Comparison of ENCODE assay signal across 9 mouse cellular contexts in genomic region chr2:122667856-122668255, GRCm38 (mm10). TPM values are rescaled to one million over a fixed set of nuclear protein-coding genes. Genes with fewer than 3 reads are reported as not detected.
DNase-seq lines count a peak whose midpoint lies in the region; ATAC-seq and TF ChIP-seq lines count a peak whose summit lies in the region.
"Had no signal": no experiment of that assay in that cellular context is flagged by ENCODE, and none has a peak within 500 bp of the region (broad histone marks: within the 10 kb centered on the region; RNA-seq: fewer than 3 reads in every experiment).

No protein-coding gene starts in this region.

- ATAC-seq in hindbrain, postnatal 0 days, result no peak
- peak; percentile 42; the same call in 1 of the 2 replicates for ATAC-seq in common myeloid progenitor, adult 5-6 weeks (replicated peaks; ENCODE audit: low read depth, poor library complexity, severe bottlenecking)

- no peaks in the 10 kb centered on the region for H3K27me3 ChIP-seq in hindbrain, postnatal 0 days (ENCODE audit: insufficient read depth, low read length)
- no peaks in the 10 kb centered on the region for H3K27me3 ChIP-seq in hindbrain, embryonic 10.5 days (ENCODE audit: insufficient read depth, poor library complexity, severe bottlenecking)
- no peaks in the 10 kb centered on the region for H3K27me3 ChIP-seq in E14TG2a.4 (ENCODE audit: insufficient read depth, low read length)
- no peaks in the 10 kb centered on the region for H3K27me3 ChIP-seq in splenic B cell, adult 2 months (ENCODE audit: control insufficient read depth, insufficient read depth, low read length, poor library complexity, severe bottlenecking)

- WGBS in hindbrain, postnatal 0 days, result 46% methylated on average over 5 of the region's 5 CpGs
- WGBS in hindbrain, embryonic 10.5 days, result 61% methylated on average over 5 of the region's 5 CpGs

- no peaks in the 10 kb centered on the region for H3K4me1 ChIP-seq in hindbrain, postnatal 0 days (ENCODE audit: insufficient read depth, low read length)
- H3K4me1 ChIP-seq in hindbrain, embryonic 10.5 days (replicated peaks), result no peaks in the 10 kb centered on the region
- H3K4me1 ChIP-seq in E14TG2a.4 (replicated peaks; ENCODE audit: low read depth, low read length), result no peaks in the 10 kb centered on the region
- H3K4me1 ChIP-seq: embryonic facial prominence, embryonic 12.5 days had no signal

- intact Hi-C loops in left cerebral cortex, postnatal 14 days (cut with DNase I), result no loop called here

- no peak overlapping the region for H3K27ac ChIP-seq in hindbrain, postnatal 0 days
- H3K27ac ChIP-seq in hindbrain, embryonic 10.5 days, result no peak overlapping the region
- H3K27ac ChIP-seq: embryonic facial prominence, embryonic 12.5 days had no signal

- H3K4me3 ChIP-seq in hindbrain, postnatal 0 days (ENCODE audit: low read length), result no peak overlapping the region
- H3K4me3 ChIP-seq in hindbrain, embryonic 10.5 days, result no peak overlapping the region
- no peak overlapping the region for H3K4me3 ChIP-seq in E14TG2a.4 (replicated peaks; ENCODE audit: low read length)
- H3K4me3 ChIP-seq: embryonic facial prominence, embryonic 12.5 days had no signal

- H3K9ac ChIP-seq in hindbrain, postnatal 0 days (replicated peaks; ENCODE audit: low read length), result no peak overlapping the region
- H3K9ac ChIP-seq: embryonic facial prominence, embryonic 12.5 days had no signal

- no peaks in the 10 kb centered on the region for H3K36me3 ChIP-seq in hindbrain, postnatal 0 days (ENCODE audit: insufficient read depth, low read length)
- H3K36me3 ChIP-seq in hindbrain, embryonic 10.5 days, result no peaks in the 10 kb centered on the region
- H3K36me3 ChIP-seq in E14TG2a.4 (ENCODE audit: insufficient read depth, low read length), result no peaks in the 10 kb centered on the region
- no peaks in the 10 kb centered on the region for H3K36me3 ChIP-seq in splenic B cell, adult 2 months (ENCODE audit: control insufficient read depth, insufficient read depth, low read length, poor library complexity, severe bottlenecking)
- H3K36me3 ChIP-seq: embryonic facial prominence, embryonic 12.5 days had no signal

- peak; percentile 79 for TF ChIP-seq CTCF in hindbrain, postnatal 0 days (IDR thresholded peaks at IDR 0.05; ENCODE audit: low read depth)
- TF ChIP-seq CTCF in E14TG2a.4 (conservative IDR thresholded peaks at IDR 0.05; ENCODE audit: low read length), result peak; percentile 22; the same call in 1 of the 2 replicates

- H3K4me2 ChIP-seq in hindbrain, postnatal 0 days (ENCODE audit: low read depth, low read length), result no peak overlapping the region
- H3K4me2 ChIP-seq: embryonic facial prominence, embryonic 12.5 days had no signal

- DNase-seq in hindbrain, postnatal 0 days (ENCODE audit: low spot score), result peak; percentile 76
- no peak for DNase-seq in hindbrain, embryonic 10.5 days (ENCODE audit: low spot score)
- peak; percentile 83 for DNase-seq in 416B (ENCODE audit: low read depth)
- DNase-seq in left cerebral cortex, postnatal 14 days (ENCODE audit: low spot score in 2 of 2), result peak; percentile 48 to 56
- peak; percentile 78 for DNase-seq in splenic B cell, adult 2 months (ENCODE audit: low read depth, low spot score)
- DNase-seq in ovary, postnatal 36 days (ENCODE audit: low spot score), result no peak

- no peaks in the 10 kb centered on the region for H3K9me3 ChIP-seq in hindbrain, postnatal 0 days (ENCODE audit: low read length)
- H3K9me3 ChIP-seq in hindbrain, embryonic 10.5 days, result no peaks in the 10 kb centered on the region
- no peaks in the 10 kb centered on the region; the same call in 1 of the 2 replicates for H3K9me3 ChIP-seq in E14TG2a.4 (ENCODE audit: low read length)
- H3K9me3 ChIP-seq: embryonic facial prominence, embryonic 12.5 days had no signal

RNA-seq across cellular contexts. Expression of gene AA467197, which starts 31.1 kb away (rescaled TPM):
- not detected in 2 replicates for total RNA-seq in hindbrain, postnatal 0 days (2014; rRNA removed)
- 0.66 and 1.3 TPM in 2 replicates for polyA plus RNA-seq in hindbrain, postnatal 0 days (2015; fragmentation: Nextera tagmentation; extraction: Ambion mirVana)
- 0.21 and 0.47 TPM in 2 replicates for polyA plus RNA-seq in hindbrain, embryonic 10.5 days (2016; fragmentation: Nextera tagmentation; extraction: Ambion mirVana)
- total RNA-seq in common myeloid progenitor, adult 5-6 weeks (2017), result 0.63 and 2.1 TPM in 2 replicates
- under 1 TPM; 0.46 to 0.63 TPM for total RNA-seq in left cerebral cortex, postnatal 14 days (2021)

RNA-seq across cellular contexts. Expression of gene Slc30a4, which starts 34.6 kb away (rescaled TPM):
- 32.0 and 37.6 TPM in 2 replicates for total RNA-seq in hindbrain, postnatal 0 days (2014; rRNA removed)
- 6.3 and 6.6 TPM in 2 replicates for polyA plus RNA-seq in hindbrain, postnatal 0 days (2015; fragmentation: Nextera tagmentation; extraction: Ambion mirVana)
- polyA plus RNA-seq in hindbrain, embryonic 10.5 days (2016; fragmentation: Nextera tagmentation; extraction: Ambion mirVana), result 3.7 and 7.8 TPM in 2 replicates
- total RNA-seq in common myeloid progenitor, adult 5-6 weeks (2017), result 5.8 and 6.1 TPM in 2 replicates
- 10 to 100 TPM; 38.0 to 40.9 TPM for total RNA-seq in left cerebral cortex, postnatal 14 days (2021)

RNA-seq across cellular contexts. Expression of gene Gatm, which starts 56.8 kb away (rescaled TPM):
- 42.7 and 44.0 TPM in 2 replicates for total RNA-seq in hindbrain, postnatal 0 days (2014; rRNA removed)
- polyA plus RNA-seq in hindbrain, postnatal 0 days (2015; fragmentation: Nextera tagmentation; extraction: Ambion mirVana), result 72.9 and 78.1 TPM in 2 replicates
- 10.9 and 14.5 TPM in 2 replicates for polyA plus RNA-seq in hindbrain, embryonic 10.5 days (2016; fragmentation: Nextera tagmentation; extraction: Ambion mirVana)
- total RNA-seq in common myeloid progenitor, adult 5-6 weeks (2017), result 53.5 and 60.9 TPM in 2 replicates
- 10 to 100 TPM; 56.6 to 58.7 TPM for total RNA-seq in left cerebral cortex, postnatal 14 days (2021)

Comparison
In these comparisons a context has a peak if more than half of its experiments do, and no peak if none do; other contexts are left out.
1. DNase-seq: peak in hindbrain, postnatal 0 days (single experiment), 416B (single experiment), left cerebral cortex, postnatal 14 days (2 of 2) and splenic B cell, adult 2 months (single experiment); none in hindbrain, embryonic 10.5 days (single experiment) and ovary, postnatal 36 days (single experiment).